ENCODE assay signal across 8 mouse cellular contexts in genomic region chr19:45047417-45047934, GRCm38 (mm10). TPM values are rescaled to one million over a fixed set of nuclear protein-coding genes. Genes with fewer than 3 reads are reported as not detected.
DNase-seq lines count a peak whose midpoint lies in the region; ATAC-seq and TF ChIP-seq lines count a peak whose summit lies in the region.

Gene Sfxn3 (plus strand): TSS chr19:45047503.

- ATAC-seq in megakaryocyte, adult 5-6 weeks (ENCODE audit: poor library complexity, severe bottlenecking), result peak; percentile 88

- DNase-seq in adipocyte (ENCODE audit: low spot score), result peak; percentile 93
- DNase-seq in gastrocnemius, postnatal 10 days, result peak; percentile 95
- peak; percentile 97 for DNase-seq in induced T-regulatory cell, adult 2 months (ENCODE audit: low read depth)
- peak; percentile 87 to 93 for DNase-seq in left cerebral cortex, adult 8-10 months (ENCODE audit: low spot score in 2 of 2)
- DNase-seq in right cerebral cortex, adult 18-20 months, result peak; percentile 94
- DNase-seq in urinary bladder, adult 2 months (ENCODE audit: low spot score), result peak; percentile 78

- peak within 1 kb of the TSS; percentile 93 for H3K27ac ChIP-seq in cortical plate, adult 2 months (ENCODE audit: insufficient read depth, low read length)

- TF ChIP-seq POLR2A in cortical plate, adult 2 months (IDR thresholded peaks at IDR 0.05; ENCODE audit: extremely low read depth, insufficient read depth, low read length), result peak; percentile 86

- H3K4me1 ChIP-seq in cortical plate, adult 2 months (ENCODE audit: control insufficient read depth, insufficient read depth, low read length), result peaks cover 2% of the 10 kb centered on the region

- peak; percentile 47; the same call in 1 of the 2 replicates for TF ChIP-seq CTCF in cortical plate, adult 2 months (IDR thresholded peaks at IDR 0.05; ENCODE audit: extremely low read depth, insufficient read depth, low read length)

- peak within 1 kb of the TSS; percentile 59 for H3K4me3 ChIP-seq in cortical plate, adult 2 months (ENCODE audit: insufficient read depth, low read length)

RNA-seq across cellular contexts. Expression of gene Sfxn3, which starts in this region (rescaled TPM):
- polyA plus RNA-seq in cortical plate, adult 2 months (2012; rRNA removed), result 113 and 119 TPM in 2 replicates
- total RNA-seq in gastrocnemius, postnatal 10 days (2021), result 10 to 100 TPM; 24.1 to 24.2 TPM
- total RNA-seq in left cerebral cortex, adult 8-10 months (2022), result 100 to 1,000 TPM; 111 to 132 (median 121) TPM
- 36.9 and 40.7 TPM in 2 replicates for total RNA-seq in megakaryocyte, adult 5-6 weeks (2015)
- 9.4 and 10.0 TPM in 2 replicates for total RNA-seq in megakaryocyte, adult 5-6 weeks (2017)
- polyA plus RNA-seq in urinary bladder, adult 2 months (2012; rRNA removed), result 46.3 and 51.2 TPM in 2 replicates

Comparison
In these comparisons a context has a peak if more than half of its experiments do, and no peak if none do; other contexts are left out.
1. Peak in every context shown above with its lines: DNase-seq, ATAC-seq, H3K4me3 ChIP-seq and H3K27ac ChIP-seq.